Mouse (Mus musculus) monocyte, adult 5-6 weeks (primary cell): Measurements from ENCODE around the gene P4ha2. TPM values are rescaled to one million over a fixed set of nuclear protein-coding genes. Genes with fewer than 3 reads are reported as not detected.
"Not testable (repeated sequence)": the region's sequence is repeated elsewhere in the genome, so short reads cannot be mapped to it uniquely, and the experiment has no call there.

ENCODE experiments used
- ATAC-seq: fragments of 153-309, 156-312 bp; replicated peaks from 2 replicates; pipeline ENCODE4 v1.8.0; 2017; ENCODE audit warnings: mild to moderate bottlenecking; ENCODE audit not compliant: low TSS enrichment, insufficient number of reproducible peaks, severe bottlenecking, poor library complexity, low FRiP score
- total RNA-seq: library from RNA; stranded (forward); fragments of 200-1000, 200-491, 200-594 nt; gene quantifications from 3 replicates; pipeline ENCODE4 v1.2.3, GENCODE M21; 2017

The P4ha2 gene
- total RNA-seq, 1 experiment from 2014 or later = not detected

GRCm38 (mm10) chr11:54122416-54123264 lies 22.7 kb downstream of the P4ha2 start:
- no peak for ATAC-seq

GRCm38 (mm10) chr11:54125982-54126648 lies 26.2 kb downstream of the P4ha2 start:
- no peak for ATAC-seq

- no peak for ATAC-seq
These were observed 26.9 kb downstream of the P4ha2 start for GRCm38 (mm10) chr11:54126654-54127374.

GRCm38 (mm10) chr11:54127397-54127796 lies 27.5 kb downstream of the P4ha2 start:
- no peak for ATAC-seq

GRCm38 (mm10) chr11:54129955-54130354 lies 30.1 kb downstream of the P4ha2 start:
- ATAC-seq = no peak

- no peak for ATAC-seq
These were observed 30.8 kb downstream of the P4ha2 start for GRCm38 (mm10) chr11:54130721-54131120.

GRCm38 (mm10) chr11:54132290-54132689 lies 32.4 kb downstream of the P4ha2 start:
- ATAC-seq = no peak

GRCm38 (mm10) chr11:54134905-54135304 lies 35.0 kb downstream of the P4ha2 start:
- ATAC-seq = no peak

- ATAC-seq = not testable (repeated sequence)
These were observed 40.3 kb downstream of the P4ha2 start for GRCm38 (mm10) chr11:54140159-54140558.

- ATAC-seq = no peak
These were observed 41.5 kb downstream of the P4ha2 start for GRCm38 (mm10) chr11:54141200-54141971.

- ATAC-seq = 0 out of 2 replicates have a peak, but pooled peaks have one; percentile 41
These were observed 45.0 kb downstream of the P4ha2 start for GRCm38 (mm10) chr11:54144886-54145285.

- ATAC-seq = no peak
These were observed 46.1 kb downstream of the P4ha2 start for GRCm38 (mm10) chr11:54145990-54146389.

- peak; percentile 83 for ATAC-seq
These were observed 50.0 kb downstream of the P4ha2 start for GRCm38 (mm10) chr11:54149791-54150465.

- no peak for ATAC-seq
These were observed 51.2 kb downstream of the P4ha2 start for GRCm38 (mm10) chr11:54151141-54151540.

GRCm38 (mm10) chr11:54152957-54153356 lies 53.1 kb downstream of the P4ha2 start:
- no peak for ATAC-seq

- peak; percentile 96 for ATAC-seq
These were observed 56.0 kb downstream of the P4ha2 start for GRCm38 (mm10) chr11:54155864-54156263.

- no peak for ATAC-seq
These were observed 56.6 kb downstream of the P4ha2 start for GRCm38 (mm10) chr11:54156504-54156903.

- no peak for ATAC-seq
These were observed 57.7 kb downstream of the P4ha2 start for GRCm38 (mm10) chr11:54157586-54157985.
